Mouse (Mus musculus): Measurements from ENCODE around the gene Asna1.

Gene Asna1

GRCm38 (mm10) chr8:85025098-85025932 is at the start of gene Asna1:
Gene Asna1 (minus strand): TSS chr8:85025281.
- in situ Hi-C loops (cut with MboI; ENCODE audit: low pct_unique_long_range_greater_than_20kb in 1 of 2, low sequenced_read_pairs in 2 of 2, unreplicated experiment in 1 of 2), result no loop called here

DNA sequence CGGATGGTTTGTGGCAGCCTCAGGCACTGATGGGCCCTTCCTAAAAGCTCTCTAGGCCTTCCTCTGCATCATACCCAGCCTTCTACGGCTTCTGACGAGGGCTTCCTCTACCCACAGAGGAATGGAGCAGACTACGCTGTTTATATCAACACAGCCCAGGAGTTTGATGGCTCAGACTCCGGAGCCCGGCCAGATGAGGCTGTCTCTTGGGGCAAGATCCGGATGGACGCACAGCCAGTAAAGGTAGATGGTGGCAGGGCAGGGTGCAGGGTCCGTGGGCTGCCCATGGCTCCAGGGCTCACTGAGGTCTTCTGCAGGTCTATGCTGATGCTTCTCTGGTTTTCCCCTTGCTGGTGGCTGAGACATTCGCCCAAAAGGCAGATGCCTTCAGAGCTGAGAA is 49.5 kb upstream of the Asna1 start:
- in situ Hi-C loops (cut with MboI; ENCODE audit: low pct_unique_long_range_greater_than_20kb in 1 of 2, low sequenced_read_pairs in 2 of 2, unreplicated experiment in 1 of 2), result no loop called here

DNA sequence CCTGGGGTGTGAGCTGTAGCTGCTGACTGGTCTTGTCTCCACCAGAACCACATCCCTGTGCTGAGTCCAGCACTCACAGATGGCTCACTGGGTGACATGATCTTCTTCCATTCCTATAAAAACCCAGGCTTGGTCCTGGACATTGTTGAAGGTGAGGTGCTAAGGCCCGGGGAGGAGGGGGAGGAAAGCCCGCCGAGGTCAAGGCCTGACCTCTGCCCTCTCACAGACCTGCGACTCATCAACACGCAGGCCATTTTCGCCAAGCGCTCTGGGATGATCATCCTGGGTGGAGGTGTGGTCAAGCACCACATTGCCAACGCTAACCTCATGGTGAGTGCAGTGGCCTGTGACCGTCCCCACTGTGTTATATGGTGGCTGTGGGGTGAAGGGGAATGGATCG is 49.1 kb upstream of the Asna1 start:
- in situ Hi-C loops (cut with MboI; ENCODE audit: low pct_unique_long_range_greater_than_20kb in 1 of 2, low sequenced_read_pairs in 2 of 2, unreplicated experiment in 1 of 2), result no loop called here

DNA sequence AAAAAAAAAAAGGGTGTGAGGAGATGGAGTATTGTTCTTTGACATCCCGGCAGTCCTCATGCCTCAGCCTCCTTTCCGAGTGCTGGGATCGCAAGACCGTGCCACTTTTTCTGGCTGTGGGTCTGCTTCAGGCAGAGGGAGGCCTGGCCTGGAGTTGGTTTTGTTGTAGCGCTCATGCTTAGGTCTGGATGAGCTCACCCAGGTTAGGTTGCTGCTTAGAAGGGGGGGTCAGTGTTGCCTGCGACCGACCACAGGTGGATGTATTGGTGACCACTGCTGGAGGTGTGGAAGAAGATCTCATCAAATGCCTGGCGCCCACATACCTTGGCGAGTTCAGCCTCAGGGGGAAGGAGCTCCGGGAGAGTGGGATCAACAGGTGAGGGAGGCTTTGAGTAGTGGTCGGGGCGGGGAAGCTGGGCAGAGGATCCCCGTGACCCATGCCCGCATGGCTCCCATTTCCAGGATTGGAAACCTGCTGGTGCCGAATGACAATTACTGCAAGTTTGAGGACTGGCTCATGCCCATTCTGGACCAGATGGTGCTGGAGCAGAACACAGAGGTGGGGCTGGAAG is 48.0 kb upstream of the Asna1 start:
- in situ Hi-C loops (cut with MboI; ENCODE audit: low pct_unique_long_range_greater_than_20kb in 1 of 2, low sequenced_read_pairs in 2 of 2, unreplicated experiment in 1 of 2), result no loop called here

DNA sequence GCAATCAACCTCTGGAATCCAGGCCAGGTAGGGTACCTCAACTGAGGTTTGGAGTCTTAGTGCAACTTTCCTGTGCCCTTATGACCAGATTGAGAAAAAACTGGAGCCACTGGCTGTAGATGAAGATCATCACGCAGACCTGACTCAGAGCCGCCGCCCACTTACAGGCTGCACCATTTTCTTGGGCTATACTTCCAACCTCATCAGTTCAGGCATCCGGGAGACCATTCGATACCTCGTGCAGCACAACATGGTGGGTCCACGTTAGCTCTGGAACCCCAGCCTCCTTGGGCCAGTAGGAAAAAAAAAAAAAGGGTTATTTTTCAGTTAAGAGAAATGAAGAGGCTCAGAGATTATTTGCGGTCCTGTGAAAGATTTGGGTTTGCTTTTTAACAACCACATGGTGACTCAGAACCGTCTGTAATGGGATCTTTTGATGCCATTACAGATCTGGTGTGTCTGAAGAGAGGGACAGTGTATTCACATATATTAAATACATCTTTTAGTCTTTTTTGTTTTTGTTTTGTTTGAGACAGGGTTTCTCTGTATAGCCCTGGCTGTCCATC is 47.4 kb upstream of the Asna1 start:
- in situ Hi-C loops (cut with MboI; ENCODE audit: low pct_unique_long_range_greater_than_20kb in 1 of 2, low sequenced_read_pairs in 2 of 2, unreplicated experiment in 1 of 2), result no loop called here

DNA sequence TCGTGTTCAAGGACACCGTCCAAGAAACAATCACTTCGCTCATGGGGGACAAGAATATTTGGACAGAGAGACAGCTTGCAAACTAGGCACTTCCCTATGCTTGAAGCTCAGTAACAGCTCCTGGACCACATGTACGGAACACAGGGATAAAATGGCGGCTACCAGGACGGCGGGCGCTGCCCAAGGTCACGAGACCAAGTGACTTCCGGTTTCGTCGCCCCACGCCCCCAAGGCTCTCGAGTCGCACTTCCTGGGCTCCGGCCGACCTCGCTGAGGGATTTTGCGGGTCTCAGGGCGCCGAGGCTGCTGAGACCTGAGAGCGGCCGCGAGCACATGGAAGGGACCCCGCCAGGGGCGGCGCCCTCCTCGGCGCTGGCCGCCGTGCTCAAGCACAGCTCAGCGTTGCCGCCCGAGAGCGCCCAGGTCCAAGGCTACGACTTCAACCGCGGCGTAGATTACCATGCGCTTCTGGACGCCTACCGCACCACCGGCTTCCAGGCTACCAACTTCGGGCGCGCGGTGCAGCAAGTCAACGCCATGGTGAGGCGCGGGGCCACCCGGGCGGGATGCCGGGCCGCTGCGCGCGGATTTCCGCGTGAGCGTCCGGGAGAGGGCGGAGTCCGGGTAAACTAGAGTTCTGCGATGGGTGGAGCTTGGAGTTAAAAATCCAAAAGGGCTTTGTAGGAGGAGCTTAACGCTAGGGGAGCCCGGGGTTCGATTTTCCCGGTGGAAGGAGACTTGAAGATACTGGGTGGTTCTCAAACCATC is 46.6 kb upstream of the Asna1 start, which contains the start of gene Dhps:
Gene Dhps, plus strand, starts transcription at position 244 of the 768 bp plus-strand sequence.
- in situ Hi-C loops (cut with MboI; ENCODE audit: low pct_unique_long_range_greater_than_20kb in 1 of 2, low sequenced_read_pairs in 2 of 2, unreplicated experiment in 1 of 2), result no loop called here

DNA sequence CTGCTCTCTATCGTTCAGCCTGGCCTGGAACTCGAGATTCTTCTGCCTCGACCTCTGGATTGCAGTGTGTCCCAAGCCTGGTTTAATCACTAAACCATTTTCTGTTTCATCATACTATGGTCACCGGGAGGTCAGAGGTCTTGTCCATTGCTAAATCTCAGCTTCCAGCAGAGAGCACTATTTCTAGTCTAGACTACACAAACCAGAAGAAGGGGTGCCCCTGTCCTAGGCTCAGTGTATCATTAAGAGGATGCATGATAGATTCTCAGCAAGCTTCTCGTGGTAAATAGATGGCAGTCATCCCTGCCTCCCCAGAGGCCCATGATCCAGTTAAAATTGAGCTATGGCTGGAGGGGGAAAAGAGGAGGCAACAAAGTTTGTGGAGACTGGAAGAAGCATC is 46.0 kb upstream of the Asna1 start:
- in situ Hi-C loops (cut with MboI; ENCODE audit: low pct_unique_long_range_greater_than_20kb in 1 of 2, low sequenced_read_pairs in 2 of 2, unreplicated experiment in 1 of 2), result no loop called here

- in situ Hi-C loops (cut with MboI; ENCODE audit: low pct_unique_long_range_greater_than_20kb in 1 of 2, low sequenced_read_pairs in 2 of 2, unreplicated experiment in 1 of 2), result no loop called here
These were observed 42.9 kb upstream of the Asna1 start, which contains the start of gene Gm5741 for GRCm38 (mm10) chr8:85067982-85068381. Gene Gm5741 (minus strand): TSS chr8:85067982.

GRCm38 (mm10) chr8:85067155-85067554 is 42.1 kb upstream of the Asna1 start:
- in situ Hi-C loops (cut with MboI; ENCODE audit: low pct_unique_long_range_greater_than_20kb in 1 of 2, low sequenced_read_pairs in 2 of 2, unreplicated experiment in 1 of 2), result no loop called here

DNA sequence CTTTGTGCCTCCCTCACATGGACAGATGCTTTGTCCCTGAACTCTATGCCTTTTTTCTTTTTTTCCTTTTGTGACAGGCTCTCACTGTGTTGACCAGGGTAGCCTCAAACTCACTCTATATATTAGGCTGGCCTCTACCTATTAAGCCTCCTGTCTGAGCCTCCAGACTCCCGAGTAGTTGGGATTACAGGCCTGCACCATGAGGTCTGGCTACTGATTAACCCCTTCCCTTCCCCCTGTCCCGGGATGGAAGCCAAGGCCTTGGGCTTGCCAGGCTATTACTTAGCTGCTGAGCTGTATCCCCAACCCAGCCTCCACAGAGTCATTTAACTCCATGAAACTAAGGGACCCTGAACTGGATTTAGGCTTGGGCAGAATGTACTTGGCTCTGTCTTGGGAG is 40.1 kb upstream of the Asna1 start:
- in situ Hi-C loops (cut with MboI; ENCODE audit: low pct_unique_long_range_greater_than_20kb in 1 of 2, low sequenced_read_pairs in 2 of 2, unreplicated experiment in 1 of 2), result no loop called here

- in situ Hi-C loops (cut with MboI; ENCODE audit: low pct_unique_long_range_greater_than_20kb in 1 of 2, low sequenced_read_pairs in 2 of 2, unreplicated experiment in 1 of 2), result no loop called here
These were observed 37.5 kb upstream of the Asna1 start for GRCm38 (mm10) chr8:85062603-85063002.

DNA sequence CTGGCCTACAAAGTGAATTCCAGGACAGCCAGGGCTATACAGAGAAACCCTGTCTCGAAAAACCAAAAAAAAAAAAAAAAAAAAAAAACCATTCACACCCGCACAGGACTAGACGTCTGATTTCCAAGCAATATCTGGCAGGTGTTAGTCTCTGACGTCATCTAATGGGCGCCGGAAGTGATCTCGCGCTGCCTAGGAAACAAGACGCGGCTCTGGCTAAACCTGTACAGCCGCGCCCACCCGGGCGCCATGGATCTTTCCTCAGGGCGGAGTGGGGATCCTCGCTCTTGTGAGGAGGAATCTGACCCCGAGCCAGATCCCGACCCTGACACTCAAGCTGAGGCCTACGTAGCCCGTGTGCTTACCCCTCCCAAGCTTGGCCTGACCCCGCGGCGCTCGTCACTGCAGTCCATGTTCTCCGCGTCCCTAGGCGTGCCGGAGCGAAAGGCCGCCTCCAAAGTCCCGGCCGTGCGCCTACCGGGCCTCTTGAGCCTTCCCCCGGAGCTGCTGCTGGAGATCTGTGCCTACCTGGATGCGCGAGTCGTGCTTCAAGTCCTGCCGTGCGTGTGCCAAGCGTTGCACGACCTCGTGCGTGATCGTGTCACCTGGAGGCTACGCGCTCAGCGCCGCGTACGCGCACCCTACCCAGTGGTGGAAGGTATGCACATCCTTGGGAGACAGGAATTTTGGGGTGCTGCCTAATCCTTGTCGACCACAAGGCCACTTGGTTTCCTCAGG is 35.0 kb upstream of the Asna1 start, which contains the start of gene Fbxw9:
Gene Fbxw9, plus strand, starts transcription at position 177 of the 738 bp plus-strand sequence.
- in situ Hi-C loops (cut with MboI; ENCODE audit: low pct_unique_long_range_greater_than_20kb in 1 of 2, low sequenced_read_pairs in 2 of 2, unreplicated experiment in 1 of 2), result no loop called here

DNA sequence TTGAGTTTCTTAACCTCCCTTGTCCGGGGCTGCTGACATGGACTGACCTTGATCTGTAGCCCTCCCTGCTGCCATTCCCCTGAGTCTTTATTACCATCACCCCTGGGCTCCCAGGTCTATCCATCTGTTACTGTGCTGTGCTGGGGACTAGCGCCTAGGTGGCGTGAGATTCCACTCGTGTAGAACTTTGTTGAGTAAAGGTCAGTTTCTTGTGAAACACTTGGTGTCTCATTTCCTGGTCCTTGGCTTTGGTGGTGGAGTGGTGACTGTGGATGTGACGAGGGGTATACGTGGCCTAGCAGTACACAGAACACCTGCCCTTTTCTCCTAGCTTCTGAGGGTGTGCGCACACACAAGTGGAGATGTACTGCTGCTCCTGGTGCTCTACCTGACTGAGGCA is 32.3 kb upstream of the Asna1 start:
- in situ Hi-C loops (cut with MboI; ENCODE audit: low pct_unique_long_range_greater_than_20kb in 1 of 2, low sequenced_read_pairs in 2 of 2, unreplicated experiment in 1 of 2), result no loop called here

GRCm38 (mm10) chr8:85043619-85044018 is 18.5 kb upstream of the Asna1 start:
- in situ Hi-C loops (cut with MboI; ENCODE audit: low pct_unique_long_range_greater_than_20kb in 1 of 2, low sequenced_read_pairs in 2 of 2, unreplicated experiment in 1 of 2), result no loop called here

GRCm38 (mm10) chr8:85037681-85038531 is 12.8 kb upstream of the Asna1 start:
- in situ Hi-C loops (cut with MboI; ENCODE audit: low pct_unique_long_range_greater_than_20kb in 1 of 2, low sequenced_read_pairs in 2 of 2, unreplicated experiment in 1 of 2), result no loop called here

GRCm38 (mm10) chr8:85037366-85037680 is 12.2 kb upstream of the Asna1 start:
- in situ Hi-C loops (cut with MboI; ENCODE audit: low pct_unique_long_range_greater_than_20kb in 1 of 2, low sequenced_read_pairs in 2 of 2, unreplicated experiment in 1 of 2), result no loop called here

DNA sequence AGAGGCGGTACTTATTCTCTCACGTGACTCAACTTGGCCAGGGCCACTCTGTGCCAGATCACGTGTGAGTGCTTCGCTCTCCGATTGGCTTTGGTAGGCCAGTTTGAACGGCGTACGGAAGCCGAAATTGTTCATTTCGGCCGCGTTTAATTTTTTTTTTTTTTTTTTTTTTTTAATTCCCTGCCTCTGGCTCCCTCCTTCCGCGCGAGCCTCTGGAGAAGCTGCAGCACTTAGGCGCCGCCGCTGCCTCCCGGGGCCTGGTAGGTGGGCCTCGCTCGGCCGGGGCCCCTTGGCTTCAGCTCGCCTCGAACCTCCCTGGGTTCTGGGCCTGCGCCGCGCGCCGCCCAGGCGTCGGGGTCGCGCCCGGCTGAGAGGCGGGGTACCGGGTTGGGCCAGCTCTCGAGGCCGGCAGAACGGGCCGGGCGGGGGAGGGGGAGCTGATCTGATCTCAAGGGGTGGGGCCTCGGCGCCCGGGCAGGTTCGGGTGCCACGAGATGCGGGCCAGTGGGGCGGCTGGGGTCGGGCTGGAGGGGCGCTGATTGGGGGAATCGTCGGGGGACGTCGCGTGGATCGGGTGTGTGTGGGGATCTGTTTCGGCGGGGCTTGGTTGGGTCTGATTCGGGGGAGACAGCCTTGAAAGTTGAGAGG is 11.8 kb upstream of the Asna1 start, which contains the start of gene Tnpo2:
Gene Tnpo2, plus strand, starts transcription at position 198 of the 648 bp plus-strand sequence.
- in situ Hi-C loops (cut with MboI; ENCODE audit: low pct_unique_long_range_greater_than_20kb in 1 of 2, low sequenced_read_pairs in 2 of 2, unreplicated experiment in 1 of 2), result no loop called here
